Mouse (Mus musculus): Measurements from ENCODE around the gene Cmtm4. TPM values are rescaled to one million over a fixed set of nuclear protein-coding genes. Genes with fewer than 3 reads are reported as not detected.

Cmtm4 gene
- 2.2 and 2.6 TPM in 2 replicates for polyA plus RNA-seq (2014; fragmentation: Nextera tagmentation; extraction: Ambion mirVana)

- peak within 1 kb of the TSS; percentile 97 for H3K4me2 ChIP-seq
- H3K9ac ChIP-seq (ENCODE audit: low read length) = peak within 1 kb of the TSS; percentile 79
- H3K27me3 ChIP-seq (ENCODE audit: control insufficient read depth, insufficient read depth, low read length) = no peaks in the 10 kb centered on the region
- no peaks in the 10 kb centered on the region for H3K36me3 ChIP-seq (ENCODE audit: control insufficient read depth, insufficient read depth, low read length)
- WGBS = 2% methylated on average over 34 of the region's 54 CpGs
- DNase-seq (ENCODE audit: low spot score, missing footprints) (peak; percentile 92), ATAC-seq (ENCODE audit: low FRiP score) (peak; percentile 85)
- H3K27ac ChIP-seq (ENCODE audit: low read depth, low read length) = no peak within 1 kb of the TSS
- peaks cover 3% of the 10 kb centered on the region; the same call in 1 of the 2 replicates for H3K9me3 ChIP-seq (ENCODE audit: control insufficient read depth, low read length)
- H3K4me3 ChIP-seq (ENCODE audit: low read depth, low read length) = peak within 1 kb of the TSS; percentile 83
- H3K4me1 ChIP-seq (ENCODE audit: control insufficient read depth, insufficient read depth, low read length) = peaks cover 10% of the 10 kb centered on the region
Observed at GRCm38 (mm10) chr8:104395703-104396357, at the start of gene Cmtm4. TSS of gene Cmtm4 (minus strand) at chr8:104395807.

GRCm38 (mm10) chr8:104445248-104445647 lies 49.6 kb upstream of the Cmtm4 start:
- Histone ChIP-seq H3K4me2 (no peak overlapping the region), H3K27ac (ENCODE audit: low read depth, low read length) (no peak overlapping the region), H3K9ac (ENCODE audit: low read length) (no peak overlapping the region), H3K4me1 (ENCODE audit: control insufficient read depth, insufficient read depth, low read length) (peaks cover 12% of the 10 kb centered on the region), H3K4me3 (ENCODE audit: low read depth, low read length) (no peak overlapping the region), H3K36me3 (ENCODE audit: control insufficient read depth, insufficient read depth, low read length) (no peaks in the 10 kb centered on the region), H3K9me3 (ENCODE audit: control insufficient read depth, low read length) (no peaks in the 10 kb centered on the region), H3K27me3 (ENCODE audit: control insufficient read depth, insufficient read depth, low read length) (no peaks in the 10 kb centered on the region)
- 73% methylated on average over 6 of the region's 6 CpGs for WGBS
- ATAC-seq (ENCODE audit: low FRiP score) (no peak), DNase-seq (ENCODE audit: low spot score, missing footprints) (no peak)

GRCm38 (mm10) chr8:104443125-104443679 lies 47.6 kb upstream of the Cmtm4 start:
- Histone ChIP-seq H3K36me3 (ENCODE audit: control insufficient read depth, insufficient read depth, low read length) (peaks cover 5% of the 10 kb centered on the region; the same call in 1 of the 2 replicates), H3K27ac (ENCODE audit: low read depth, low read length) (no peak overlapping the region), H3K4me3 (ENCODE audit: low read depth, low read length) (peak overlapping the region; percentile 95), H3K4me2 (no peak overlapping the region; the same call in 1 of the 2 replicates), H3K9ac (ENCODE audit: low read length) (peak overlapping the region; percentile 98; the same call in 1 of the 2 replicates), H3K9me3 (ENCODE audit: control insufficient read depth, low read length) (no peaks in the 10 kb centered on the region), H3K4me1 (ENCODE audit: control insufficient read depth, insufficient read depth, low read length) (peaks cover 12% of the 10 kb centered on the region), H3K27me3 (ENCODE audit: control insufficient read depth, insufficient read depth, low read length) (no peaks in the 10 kb centered on the region)
- peak; percentile 51; the same call in 1 of the 2 replicates for ATAC-seq (ENCODE audit: low FRiP score)
- no peak for DNase-seq (ENCODE audit: low spot score, missing footprints)
- WGBS = 62% methylated on average over 7 of the region's 7 CpGs

GRCm38 (mm10) chr8:104442299-104443124 lies 46.9 kb upstream of the Cmtm4 start, which contains the start of gene Dync1li2:
TSS of gene Dync1li2 (minus strand) at chr8:104443047.
- Histone ChIP-seq H3K9me3 (ENCODE audit: control insufficient read depth, low read length) (no peaks in the 10 kb centered on the region), H3K4me3 (ENCODE audit: low read depth, low read length) (peak within 1 kb of the TSS; percentile 95), H3K9ac (ENCODE audit: low read length) (peak within 1 kb of the TSS; percentile 98), H3K27ac (ENCODE audit: low read depth, low read length) (peak within 1 kb of the TSS; percentile 68), H3K4me1 (ENCODE audit: control insufficient read depth, insufficient read depth, low read length) (peaks cover 12% of the 10 kb centered on the region), H3K27me3 (ENCODE audit: control insufficient read depth, insufficient read depth, low read length) (no peaks in the 10 kb centered on the region), H3K36me3 (ENCODE audit: control insufficient read depth, insufficient read depth, low read length) (peaks cover 5% of the 10 kb centered on the region; the same call in 1 of the 2 replicates), H3K4me2 (peak within 1 kb of the TSS; percentile 92)
- under 1% methylated on average over 75 of the region's 75 CpGs for WGBS
- peak; percentile 99 for DNase-seq (ENCODE audit: low spot score, missing footprints)
- ATAC-seq (ENCODE audit: low FRiP score) = peak; percentile 91

DNA sequence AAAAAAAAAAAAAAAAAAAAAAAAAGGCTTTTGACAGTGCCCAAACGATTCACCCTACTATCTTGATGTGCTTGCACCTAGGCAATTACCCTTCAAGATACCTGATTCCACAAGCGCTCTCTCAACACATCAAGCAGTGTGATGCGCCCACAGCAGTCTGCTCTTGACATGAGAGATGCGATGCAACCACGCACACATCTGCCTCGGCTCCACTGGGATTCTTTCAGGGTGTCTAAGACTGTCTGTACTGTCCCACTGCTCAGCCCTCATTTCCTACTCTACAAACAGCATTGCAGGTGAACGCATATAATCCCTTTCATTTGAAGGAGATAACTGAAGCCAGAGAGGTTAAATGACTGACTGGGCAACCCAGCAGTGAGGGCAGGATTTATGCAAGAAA lies 46.0 kb upstream of the Cmtm4 start:
- WGBS = 70% methylated on average over 7 of the region's 7 CpGs
- Histone ChIP-seq H3K4me2 (peak overlapping the region; percentile 92), H3K4me1 (ENCODE audit: control insufficient read depth, insufficient read depth, low read length) (peaks cover 12% of the 10 kb centered on the region), H3K4me3 (ENCODE audit: low read depth, low read length) (peak overlapping the region; percentile 95), H3K9me3 (ENCODE audit: control insufficient read depth, low read length) (no peaks in the 10 kb centered on the region), H3K9ac (ENCODE audit: low read length) (peak overlapping the region; percentile 98), H3K27ac (ENCODE audit: low read depth, low read length) (no peak overlapping the region), H3K27me3 (ENCODE audit: control insufficient read depth, insufficient read depth, low read length) (no peaks in the 10 kb centered on the region), H3K36me3 (ENCODE audit: control insufficient read depth, insufficient read depth, low read length) (peaks cover 8% of the 10 kb centered on the region; the same call in 1 of the 2 replicates)
- DNase-seq (ENCODE audit: low spot score, missing footprints) = no peak
- no peak for ATAC-seq (ENCODE audit: low FRiP score)

DNA sequence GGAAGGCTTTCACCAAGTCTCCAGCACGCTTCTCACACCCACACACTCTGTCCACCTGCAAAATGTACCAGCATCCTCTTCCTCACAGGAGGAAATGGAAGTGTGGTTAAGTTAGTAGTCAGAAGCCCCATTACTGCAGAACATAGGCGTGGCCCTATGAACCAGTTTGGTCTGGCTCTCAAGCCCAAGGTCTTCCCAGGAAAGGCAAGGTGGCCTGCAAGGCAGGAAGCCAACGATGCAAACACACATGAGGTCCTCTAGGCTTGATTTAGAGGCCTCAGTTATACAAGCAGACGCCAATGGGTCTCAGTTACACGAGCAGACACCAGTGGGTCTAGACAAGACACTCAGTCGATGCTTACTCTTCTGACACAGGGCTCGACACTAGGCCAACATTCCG lies 43.9 kb upstream of the Cmtm4 start:
- Histone ChIP-seq H3K9me3 (ENCODE audit: control insufficient read depth, low read length) (no peaks in the 10 kb centered on the region), H3K4me2 (no peak overlapping the region), H3K9ac (ENCODE audit: low read length) (no peak overlapping the region), H3K4me3 (ENCODE audit: low read depth, low read length) (no peak overlapping the region), H3K36me3 (ENCODE audit: control insufficient read depth, insufficient read depth, low read length) (peaks cover 22% of the 10 kb centered on the region), H3K27me3 (ENCODE audit: control insufficient read depth, insufficient read depth, low read length) (no peaks in the 10 kb centered on the region), H3K27ac (ENCODE audit: low read depth, low read length) (no peak overlapping the region), H3K4me1 (ENCODE audit: control insufficient read depth, insufficient read depth, low read length) (peaks cover 12% of the 10 kb centered on the region)
- ATAC-seq (ENCODE audit: low FRiP score) (no peak), DNase-seq (ENCODE audit: low spot score, missing footprints) (no peak)
- 94% methylated on average over 8 of the region's 8 CpGs for WGBS

- Histone ChIP-seq H3K27me3 (ENCODE audit: control insufficient read depth, insufficient read depth, low read length) (no peaks in the 10 kb centered on the region), H3K27ac (ENCODE audit: low read depth, low read length) (no peak overlapping the region), H3K4me1 (ENCODE audit: control insufficient read depth, insufficient read depth, low read length) (peaks cover 12% of the 10 kb centered on the region), H3K9me3 (ENCODE audit: control insufficient read depth, low read length) (no peaks in the 10 kb centered on the region), H3K36me3 (ENCODE audit: control insufficient read depth, insufficient read depth, low read length) (peaks cover 35% of the 10 kb centered on the region), H3K4me3 (ENCODE audit: low read depth, low read length) (no peak overlapping the region), H3K9ac (ENCODE audit: low read length) (no peak overlapping the region), H3K4me2 (no peak overlapping the region)
- ATAC-seq (ENCODE audit: low FRiP score) (no peak), DNase-seq (ENCODE audit: low spot score, missing footprints) (peak; percentile 68)
- WGBS = 93% methylated on average over 13 of the region's 13 CpGs
Observed at GRCm38 (mm10) chr8:104437494-104438135, 42.0 kb upstream of the Cmtm4 start.

DNA sequence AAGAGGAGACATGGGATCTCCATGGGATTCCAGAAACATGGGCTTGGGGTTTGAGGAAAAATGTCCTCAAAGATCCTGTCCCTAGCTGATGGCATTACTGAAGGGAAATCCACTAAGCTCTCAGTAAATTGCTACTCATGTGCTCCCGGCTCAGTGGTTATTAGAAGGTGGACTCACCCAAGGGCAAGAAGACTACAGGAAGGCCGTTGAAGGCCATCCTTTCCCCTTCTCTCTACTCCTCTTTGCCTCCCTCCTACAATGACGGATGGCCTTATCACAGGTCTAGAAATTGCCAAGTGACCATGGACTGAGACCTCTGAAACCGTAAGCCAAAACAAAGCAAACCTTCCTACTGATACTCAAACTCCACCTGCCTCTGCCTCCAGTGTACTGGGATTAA lies 41.0 kb upstream of the Cmtm4 start:
- Histone ChIP-seq H3K4me3 (ENCODE audit: low read depth, low read length) (no peak overlapping the region), H3K36me3 (ENCODE audit: control insufficient read depth, insufficient read depth, low read length) (peaks cover 43% of the 10 kb centered on the region), H3K4me2 (no peak overlapping the region), H3K9me3 (ENCODE audit: control insufficient read depth, low read length) (no peaks in the 10 kb centered on the region), H3K27me3 (ENCODE audit: control insufficient read depth, insufficient read depth, low read length) (no peaks in the 10 kb centered on the region), H3K4me1 (ENCODE audit: control insufficient read depth, insufficient read depth, low read length) (peaks cover 9% of the 10 kb centered on the region), H3K9ac (ENCODE audit: low read length) (no peak overlapping the region), H3K27ac (ENCODE audit: low read depth, low read length) (no peak overlapping the region)
- ATAC-seq (ENCODE audit: low FRiP score) = no peak
- 96% methylated on average over 4 of the region's 4 CpGs for WGBS
- peak; percentile 65 for DNase-seq (ENCODE audit: low spot score, missing footprints)
